Mouse (Mus musculus) intestine, embryonic 15.5 days (tissue): ENCODE measurements around the gene Mex3d. TPM values are rescaled to one million over a fixed set of nuclear protein-coding genes. Genes with fewer than 3 reads are reported as not detected.

ENCODE experiments used
- ATAC-seq: fragments of 200-750 bp; cut with Nextera tagmentation; 2 replicates; pipeline ENCODE4 v1.8.0; 2017; ENCODE audit warnings: moderate TSS enrichment, moderate library complexity
- H3K27ac ChIP-seq: fragments of 300-500 bp; sonication (generic); 2 replicates; pipeline ENCODE4 v1.5.1; 2015; ENCODE audit warnings: mild to moderate bottlenecking, inconsistent platforms
- H3K27me3 ChIP-seq: fragments of 300-500 bp; sonication (generic); replicated peaks from 2 replicates; pipeline ENCODE4 v1.6.1; 2015; ENCODE audit warnings: inconsistent platforms
- H3K36me3 ChIP-seq: fragments of 300-500 bp; sonication (generic); 2 replicates; pipeline ENCODE4 v1.6.1; 2015; ENCODE audit warnings: inconsistent platforms
- H3K4me1 ChIP-seq: fragments of 300-500 bp; sonication (generic); replicated peaks from 2 replicates; pipeline ENCODE4 v1.6.1; 2015; ENCODE audit warnings: inconsistent platforms
- H3K4me2 ChIP-seq: fragments of 300-500 bp; sonication (generic); replicated peaks from 2 replicates; pipeline ENCODE4 v1.6.1; 2015; ENCODE audit warnings: mild to moderate bottlenecking, inconsistent platforms
- H3K4me3 ChIP-seq: fragments of 300-500 bp; sonication (generic); replicated peaks from 2 replicates; pipeline ENCODE4 v1.5.1; 2015; ENCODE audit warnings: inconsistent platforms
- H3K9ac ChIP-seq: fragments of 300-500 bp; sonication (generic); 2 replicates; pipeline ENCODE4 v1.6.1; 2015; ENCODE audit warnings: inconsistent platforms
- H3K9me3 ChIP-seq: fragments of 300-500 bp; sonication (generic); 2 replicates; pipeline ENCODE4 v1.6.1; 2016; ENCODE audit warnings: inconsistent platforms
- WGBS: fragments of 180-500 bp; shearing (Covaris S2); methylation state at CpG from one replicate; pipeline ENCODE4 v1.1.7; 2015; 5-methylcytosine and 5-hydroxymethylcytosine counted together
- polyA plus RNA-seq: library from polyadenylated mRNA; unstranded; fragments of >200 nt; fragmentation: Nextera tagmentation; extraction: Ambion mirVana; gene quantifications from 2 replicates; pipeline ENCODE4 v1.2.1, GENCODE M21; 2015

Mex3d gene
- polyA plus RNA-seq, 1 experiment from 2014 or later = 6.9 TPM

DNA sequence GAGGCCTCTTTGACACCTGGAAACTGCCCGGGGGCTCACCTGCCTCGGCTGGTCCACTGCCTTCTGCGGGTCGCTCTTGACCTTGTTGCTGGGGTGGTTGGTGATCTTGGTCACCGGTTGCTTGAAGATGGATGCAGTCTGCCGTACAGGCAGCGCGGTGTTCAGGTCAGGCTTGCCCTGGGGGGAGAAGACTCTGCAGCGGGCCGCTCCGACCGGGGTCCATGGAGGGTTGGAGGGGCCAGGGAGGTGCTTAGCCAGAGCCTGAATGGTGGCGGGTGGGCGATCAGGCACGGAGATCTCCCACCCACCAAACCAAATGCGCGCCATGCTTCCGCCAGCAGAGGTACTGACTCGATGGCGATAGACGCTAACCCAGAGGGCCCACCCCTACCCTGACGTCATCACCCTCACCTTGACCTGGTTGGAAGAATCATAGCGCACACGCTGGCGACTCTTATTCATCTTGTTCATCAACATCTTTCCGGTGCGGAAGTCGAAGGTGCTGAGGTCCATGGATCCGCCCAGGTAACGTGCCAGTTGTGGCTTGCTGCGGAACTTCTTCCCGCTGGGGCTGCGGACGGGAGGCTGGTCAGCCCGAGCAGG lies 7.7 kb upstream of the Mex3d start:
- 95% methylated on average over 35 of the region's 35 CpGs for WGBS
- H3K9ac ChIP-seq = no peak overlapping the region
- H3K4me2 ChIP-seq = no peak overlapping the region
- ATAC-seq = no peak
- H3K4me3 ChIP-seq = no peak overlapping the region
- peaks cover 16% of the 10 kb centered on the region for H3K4me1 ChIP-seq
- no peaks in the 10 kb centered on the region for H3K27me3 ChIP-seq
- no peaks in the 10 kb centered on the region for H3K9me3 ChIP-seq
- H3K27ac ChIP-seq = no peak overlapping the region
- H3K36me3 ChIP-seq = peaks cover 38% of the 10 kb centered on the region

DNA sequence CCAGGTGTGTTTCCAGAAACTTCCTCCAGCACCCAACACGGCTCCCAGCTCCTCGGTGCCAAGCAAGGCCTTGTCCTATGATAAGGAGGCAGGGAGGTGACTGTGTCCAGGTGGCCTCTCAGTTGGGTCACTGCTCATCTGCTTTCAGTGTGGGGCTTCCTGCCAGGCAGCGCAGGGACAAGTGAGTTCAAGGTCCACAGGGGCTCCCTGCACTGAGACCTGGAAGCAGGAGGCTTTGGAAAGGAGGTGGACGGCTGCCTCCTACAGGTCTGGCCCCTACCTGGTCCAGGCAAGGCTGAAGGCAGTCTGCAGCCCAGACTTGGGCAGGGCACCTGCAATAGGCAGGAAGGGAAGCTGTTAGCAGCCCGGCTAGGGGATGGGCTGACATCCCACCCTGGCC lies 5.2 kb upstream of the Mex3d start:
- ATAC-seq = no peak
- H3K36me3 ChIP-seq = peaks cover 38% of the 10 kb centered on the region
- WGBS = 78% methylated on average over 5 of the region's 5 CpGs

DNA sequence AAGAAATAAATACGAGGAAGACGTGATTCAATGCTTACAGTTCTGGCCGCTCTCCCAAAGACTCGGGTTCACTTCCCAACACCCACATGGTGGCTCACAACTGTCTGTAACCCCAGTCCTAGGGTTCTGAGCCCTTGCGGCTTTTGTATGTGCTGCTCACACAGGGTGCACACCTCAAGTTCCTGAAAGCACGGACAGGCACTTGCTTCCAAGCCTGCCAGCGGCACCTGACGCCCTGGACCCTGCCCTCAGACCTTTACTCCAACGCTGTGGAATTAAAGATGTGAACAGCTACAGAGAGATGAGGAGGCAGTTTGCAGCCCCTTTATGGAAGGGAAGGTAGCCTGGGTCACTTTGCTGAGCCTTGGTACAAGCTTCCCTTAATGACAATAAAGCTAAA lies 3.2 kb upstream of the Mex3d start:
- peaks cover 38% of the 10 kb centered on the region for H3K36me3 ChIP-seq
- no peak overlapping the region for H3K4me2 ChIP-seq
- no peak overlapping the region for H3K9ac ChIP-seq
- WGBS = 65% methylated on average over 9 of the region's 9 CpGs
- H3K27me3 ChIP-seq = no peaks in the 10 kb centered on the region
- H3K4me1 ChIP-seq = peaks cover 12% of the 10 kb centered on the region
- no peak overlapping the region for H3K4me3 ChIP-seq
- H3K27ac ChIP-seq = no peak overlapping the region
- ATAC-seq = no peak
- H3K9me3 ChIP-seq = no peaks in the 10 kb centered on the region

More for the DNA sequence above, 5.2 kb upstream of the Mex3d start:
- H3K4me2 ChIP-seq = no peak overlapping the region
- peaks cover 18% of the 10 kb centered on the region for H3K4me1 ChIP-seq
- no peak overlapping the region for H3K27ac ChIP-seq
- no peak overlapping the region for H3K9ac ChIP-seq
- H3K4me3 ChIP-seq = no peak overlapping the region
- H3K9me3 ChIP-seq = no peaks in the 10 kb centered on the region
- no peaks in the 10 kb centered on the region for H3K27me3 ChIP-seq

DNA sequence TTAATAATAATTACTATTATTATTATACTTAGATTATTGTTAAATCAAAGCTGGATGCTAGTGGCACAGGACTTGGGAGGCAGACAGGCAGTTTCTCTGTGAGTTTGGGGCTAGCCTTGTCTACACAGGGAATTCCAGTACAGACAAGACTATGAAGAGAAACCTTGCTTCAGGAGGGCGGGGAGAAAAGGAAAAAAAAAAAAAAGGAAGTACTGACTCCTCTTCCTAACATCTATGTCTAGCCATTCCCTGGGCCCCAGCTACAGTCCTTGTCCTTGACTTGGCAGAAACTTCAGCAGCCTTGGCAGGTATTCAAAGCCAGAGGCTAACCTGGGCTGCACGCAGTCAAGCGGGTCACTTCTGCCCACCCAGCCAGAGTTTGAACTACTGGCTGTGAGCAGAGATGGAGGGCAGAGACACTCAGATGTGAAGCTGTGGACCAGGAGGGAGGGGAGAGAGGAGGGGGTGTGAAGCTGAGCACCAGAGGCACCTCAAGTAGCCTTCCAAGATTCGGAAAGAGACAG lies 1.8 kb upstream of the Mex3d start:
- no peaks in the 10 kb centered on the region for H3K9me3 ChIP-seq
- no peak overlapping the region for H3K4me3 ChIP-seq
- H3K4me2 ChIP-seq = no peak overlapping the region
- H3K27ac ChIP-seq = no peak overlapping the region
- no peaks in the 10 kb centered on the region for H3K27me3 ChIP-seq
- ATAC-seq = no peak
- peaks cover 25% of the 10 kb centered on the region for H3K36me3 ChIP-seq
- H3K9ac ChIP-seq = no peak overlapping the region
- 61% methylated on average over 4 of the region's 4 CpGs for WGBS
- peaks cover 27% of the 10 kb centered on the region for H3K4me1 ChIP-seq

DNA sequence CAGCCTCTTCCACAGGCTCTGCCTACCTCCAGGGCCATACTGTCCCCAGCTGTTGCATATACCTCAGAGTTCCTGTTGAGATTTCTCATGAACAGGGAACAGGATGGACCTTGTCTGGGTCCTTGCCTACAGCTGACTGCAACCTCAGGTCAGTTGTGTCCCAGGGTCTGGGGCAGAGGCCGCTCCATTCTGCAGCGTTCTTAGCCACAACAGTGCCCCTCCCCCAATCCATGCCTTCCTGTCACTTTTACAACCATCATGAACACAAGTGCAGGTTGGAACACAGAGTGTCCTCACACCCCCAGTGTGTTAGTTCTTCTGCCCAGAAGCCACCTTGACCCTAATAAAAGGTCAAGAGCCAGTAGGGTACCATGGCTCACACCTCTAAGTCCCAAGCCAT lies 1.3 kb upstream of the Mex3d start:
- no peak overlapping the region for H3K27ac ChIP-seq
- peaks cover 30% of the 10 kb centered on the region for H3K4me1 ChIP-seq
- H3K9me3 ChIP-seq = no peaks in the 10 kb centered on the region
- no peaks in the 10 kb centered on the region for H3K27me3 ChIP-seq
- no peak overlapping the region for H3K4me3 ChIP-seq
- H3K4me2 ChIP-seq = no peak overlapping the region
- peaks cover 21% of the 10 kb centered on the region for H3K36me3 ChIP-seq
- no peak for ATAC-seq
- peak overlapping the region; percentile 73; the same call in 1 of the 2 replicates for H3K9ac ChIP-seq
- 16% methylated on average over 2 of the region's 2 CpGs for whole genome bisulfite sequencing

DNA sequence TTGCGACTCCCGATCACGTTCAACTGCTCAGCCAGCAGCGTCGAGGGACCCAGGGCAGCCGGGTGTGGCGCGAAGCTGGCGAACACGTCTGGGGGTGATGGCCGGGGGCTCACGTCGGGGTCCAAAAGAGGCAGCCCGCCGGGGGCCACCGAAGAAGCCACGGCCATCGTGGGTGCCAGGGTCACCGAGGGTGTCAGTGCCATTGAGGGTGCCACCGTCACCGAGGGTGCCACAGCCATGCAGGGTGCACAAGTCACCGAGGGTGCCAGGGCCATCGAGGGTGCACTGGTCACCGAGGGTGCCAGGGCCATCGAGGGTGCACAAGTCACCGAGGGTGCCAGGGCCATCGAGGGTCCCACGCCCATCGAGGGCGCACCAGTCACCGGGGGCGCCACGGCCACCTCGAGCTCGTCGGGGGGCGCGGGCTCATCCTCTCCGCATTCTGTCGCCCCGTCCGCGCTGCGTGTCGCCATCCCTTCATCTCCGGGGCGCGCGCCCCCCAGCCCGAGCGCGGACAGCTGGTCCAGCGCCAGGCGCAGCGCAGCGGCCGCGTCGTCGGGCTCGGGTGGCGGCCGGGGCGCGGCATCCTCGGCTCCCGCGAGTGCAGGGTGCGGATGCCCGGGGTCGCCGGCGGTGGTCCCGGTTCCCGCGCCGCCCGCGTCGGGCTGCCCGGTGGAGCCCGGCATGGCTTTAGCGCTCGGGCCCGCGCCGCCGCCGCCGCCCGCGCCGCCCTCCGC lies 556 bp downstream of the Mex3d start:
- Histone ChIP-seq H3K4me3 (peak overlapping the region; percentile 89), H3K9ac (peak overlapping the region; percentile 88), H3K4me1 (peaks cover 34% of the 10 kb centered on the region), H3K9me3 (no peaks in the 10 kb centered on the region), H3K27ac (peak overlapping the region; percentile 74), H3K36me3 (peaks cover 15% of the 10 kb centered on the region), H3K4me2 (peak overlapping the region; percentile 85), H3K27me3 (no peaks in the 10 kb centered on the region)
- peak; percentile 15 for ATAC-seq
- under 1% methylated on average over 75 of the region's 94 CpGs for WGBS

DNA sequence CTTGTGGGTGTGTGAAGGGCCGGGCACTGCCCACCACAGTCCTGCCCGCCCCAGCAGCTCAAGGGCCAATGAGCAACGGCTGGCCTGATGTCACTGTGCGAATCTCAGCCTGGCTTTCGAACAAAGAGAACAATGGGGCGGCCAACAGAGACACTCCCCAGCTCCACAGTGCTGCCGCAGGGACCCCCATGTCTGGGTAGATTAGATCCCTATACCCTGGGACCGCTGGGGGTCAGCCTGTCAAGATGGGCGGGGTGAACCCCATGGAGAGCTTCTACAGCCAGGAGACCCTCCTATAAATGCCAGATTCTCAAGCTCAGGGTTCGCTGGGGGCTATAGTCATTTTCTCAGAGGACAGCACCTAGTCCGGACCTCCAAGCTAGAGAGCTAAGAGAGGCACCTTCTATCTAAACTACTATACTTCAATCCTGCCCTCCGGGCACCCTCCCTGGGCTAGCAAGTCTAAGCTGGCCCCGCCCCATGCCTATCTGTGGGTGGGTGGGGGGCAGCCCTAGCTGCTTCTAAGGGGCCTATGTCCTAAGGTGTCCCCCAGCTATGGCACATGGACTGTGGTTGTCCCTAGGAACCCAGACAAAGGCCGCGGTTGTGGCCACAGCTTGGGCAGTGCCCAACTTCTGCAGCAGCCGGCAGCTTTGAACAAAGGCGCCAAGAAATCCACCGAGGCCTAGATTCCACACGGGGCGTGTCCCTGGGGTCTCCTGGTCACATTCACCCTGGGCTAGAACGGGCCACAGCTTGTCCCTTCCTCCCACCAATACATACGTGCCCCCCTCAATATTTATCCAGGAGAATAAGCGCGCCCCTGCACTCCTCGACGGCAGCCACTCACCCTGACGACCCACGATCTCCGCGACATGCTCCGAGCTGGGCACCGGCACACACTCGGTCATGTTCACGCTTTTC lies 1.4 kb downstream of the Mex3d start:
- peaks cover 19% of the 10 kb centered on the region for H3K36me3 ChIP-seq
- H3K9ac ChIP-seq = peak overlapping the region; percentile 88
- H3K4me2 ChIP-seq = peak overlapping the region; percentile 85
- ATAC-seq = peak; percentile 31
- H3K27me3 ChIP-seq = no peaks in the 10 kb centered on the region
- peaks cover 36% of the 10 kb centered on the region for H3K4me1 ChIP-seq
- H3K9me3 ChIP-seq = no peaks in the 10 kb centered on the region
- under 1% methylated on average over 34 of the region's 34 CpGs for WGBS
- H3K4me3 ChIP-seq = peak overlapping the region; percentile 89
- H3K27ac ChIP-seq = peak overlapping the region; percentile 74

DNA sequence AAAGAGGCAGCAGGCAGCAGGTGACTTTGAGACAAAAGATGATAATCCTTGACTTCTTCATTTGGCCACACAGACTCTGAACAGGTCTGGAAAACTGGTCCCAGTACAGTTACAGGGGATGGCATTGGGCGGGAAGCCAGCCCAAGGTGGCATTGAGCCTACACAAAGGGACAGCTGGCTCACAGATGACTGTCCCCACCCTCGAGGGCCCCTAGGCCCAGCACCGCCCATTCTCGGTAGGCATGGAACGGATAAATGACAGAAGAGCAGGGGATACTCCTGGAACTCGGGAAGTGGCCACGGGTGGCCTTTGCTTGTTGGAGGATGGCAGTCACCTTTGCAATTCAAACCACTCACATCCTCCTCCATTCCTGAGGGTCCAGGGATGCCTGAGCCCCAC lies 2.1 kb downstream of the Mex3d start:
- 21% methylated on average over 7 of the region's 7 CpGs for WGBS
- Histone ChIP-seq H3K4me3 (peak overlapping the region; percentile 89), H3K9ac (peak overlapping the region; percentile 88), H3K4me2 (peak overlapping the region; percentile 85), H3K36me3 (peaks cover 22% of the 10 kb centered on the region), H3K4me1 (peaks cover 37% of the 10 kb centered on the region), H3K27ac (no peak overlapping the region; the same call in 1 of the 2 replicates), H3K27me3 (no peaks in the 10 kb centered on the region), H3K9me3 (no peaks in the 10 kb centered on the region)
- ATAC-seq = no peak

DNA sequence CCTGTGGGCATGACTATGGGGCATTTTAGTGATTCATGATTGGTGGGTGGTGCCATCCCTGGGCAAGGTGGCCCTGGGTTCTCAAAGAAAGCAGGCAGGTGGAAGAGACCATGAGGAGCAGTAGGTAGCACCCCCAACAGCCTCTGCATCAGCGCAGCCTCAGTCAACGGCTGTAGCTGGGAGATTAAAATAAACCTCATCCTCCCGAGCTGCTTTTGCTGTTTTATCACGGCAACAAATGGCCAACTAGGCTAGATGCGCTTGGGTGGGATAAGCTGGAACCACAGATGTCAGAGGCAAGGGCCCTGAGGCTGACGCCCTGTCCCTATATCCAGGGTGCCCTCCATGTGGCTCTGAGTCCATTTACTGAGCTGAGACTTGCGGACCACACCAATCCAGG lies 2.8 kb downstream of the Mex3d start:
- no peak overlapping the region for H3K27ac ChIP-seq
- no peak for ATAC-seq
- H3K4me3 ChIP-seq = peak overlapping the region; percentile 89
- 72% methylated on average over 7 of the region's 7 CpGs for WGBS
- H3K9me3 ChIP-seq = no peaks in the 10 kb centered on the region
- H3K27me3 ChIP-seq = no peaks in the 10 kb centered on the region
- peak overlapping the region; percentile 88; the same call in 1 of the 2 replicates for H3K9ac ChIP-seq
- H3K36me3 ChIP-seq = peaks cover 25% of the 10 kb centered on the region
- peak overlapping the region; percentile 85 for H3K4me2 ChIP-seq
- peaks cover 37% of the 10 kb centered on the region for H3K4me1 ChIP-seq

DNA sequence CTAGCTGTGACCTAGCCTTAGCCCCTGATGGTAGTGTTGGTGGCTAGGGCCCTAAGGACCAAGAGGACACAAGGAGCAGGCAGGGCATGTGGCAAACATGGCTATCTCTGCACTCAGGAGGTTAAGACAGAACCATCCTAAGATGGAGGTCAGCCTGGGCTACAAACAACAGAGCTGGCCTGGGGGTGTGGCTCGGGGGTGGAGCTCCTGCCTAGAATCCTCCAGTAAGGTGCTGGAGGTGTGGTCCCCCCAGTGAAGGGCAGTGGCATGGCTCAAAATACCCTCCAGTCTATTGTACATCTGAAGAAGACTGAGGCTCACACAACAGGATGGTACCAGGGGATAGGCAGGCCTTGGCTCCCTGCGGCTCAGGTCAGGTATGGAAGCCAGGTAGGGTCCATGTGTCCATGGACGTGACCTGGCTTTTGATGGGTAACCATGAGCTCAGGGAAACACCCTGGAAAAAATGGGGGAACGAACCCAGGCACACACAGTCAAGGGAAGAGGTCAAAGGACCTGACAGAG lies 3.3 kb downstream of the Mex3d start:
- no peaks in the 10 kb centered on the region for H3K27me3 ChIP-seq
- peak overlapping the region; percentile 85 for H3K4me2 ChIP-seq
- peaks cover 25% of the 10 kb centered on the region for H3K36me3 ChIP-seq
- no peak for ATAC-seq
- no peaks in the 10 kb centered on the region for H3K9me3 ChIP-seq
- no peak overlapping the region for H3K9ac ChIP-seq
- 91% methylated on average over 4 of the region's 4 CpGs for WGBS
- H3K27ac ChIP-seq = no peak overlapping the region
- no peak overlapping the region for H3K4me3 ChIP-seq
- peaks cover 37% of the 10 kb centered on the region for H3K4me1 ChIP-seq

DNA sequence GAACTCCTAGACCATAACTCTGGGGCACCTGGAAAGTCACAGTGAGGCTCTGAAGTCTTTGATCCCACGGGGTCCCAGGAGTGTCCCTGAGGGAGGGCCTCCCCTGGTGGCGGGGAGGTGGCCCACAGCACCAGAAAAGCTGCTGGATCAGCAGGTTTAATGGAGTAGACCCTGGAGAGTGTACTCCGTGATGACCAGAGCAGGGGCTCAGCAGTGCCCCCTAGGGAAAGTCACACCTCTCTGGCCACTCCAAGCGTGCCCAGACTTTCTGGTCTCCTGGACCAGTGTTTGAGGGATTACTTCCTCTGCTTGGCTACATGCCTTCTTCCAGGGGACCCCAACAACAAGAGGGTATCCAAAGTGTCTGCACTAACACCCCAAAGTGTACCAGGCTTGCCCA lies 4.0 kb downstream of the Mex3d start:
- no peak overlapping the region for H3K9ac ChIP-seq
- H3K27ac ChIP-seq = no peak overlapping the region
- no peak for ATAC-seq
- no peak overlapping the region; the same call in 1 of the 2 replicates for H3K4me2 ChIP-seq
- H3K36me3 ChIP-seq = peaks cover 25% of the 10 kb centered on the region
- no peaks in the 10 kb centered on the region for H3K9me3 ChIP-seq
- no peak overlapping the region for H3K4me3 ChIP-seq
- peaks cover 35% of the 10 kb centered on the region for H3K4me1 ChIP-seq
- H3K27me3 ChIP-seq = no peaks in the 10 kb centered on the region
- WGBS = 63% methylated on average over 4 of the region's 4 CpGs
